9 mouse cellular contexts compared by ENCODE assay signal in the genomic region with DNA sequence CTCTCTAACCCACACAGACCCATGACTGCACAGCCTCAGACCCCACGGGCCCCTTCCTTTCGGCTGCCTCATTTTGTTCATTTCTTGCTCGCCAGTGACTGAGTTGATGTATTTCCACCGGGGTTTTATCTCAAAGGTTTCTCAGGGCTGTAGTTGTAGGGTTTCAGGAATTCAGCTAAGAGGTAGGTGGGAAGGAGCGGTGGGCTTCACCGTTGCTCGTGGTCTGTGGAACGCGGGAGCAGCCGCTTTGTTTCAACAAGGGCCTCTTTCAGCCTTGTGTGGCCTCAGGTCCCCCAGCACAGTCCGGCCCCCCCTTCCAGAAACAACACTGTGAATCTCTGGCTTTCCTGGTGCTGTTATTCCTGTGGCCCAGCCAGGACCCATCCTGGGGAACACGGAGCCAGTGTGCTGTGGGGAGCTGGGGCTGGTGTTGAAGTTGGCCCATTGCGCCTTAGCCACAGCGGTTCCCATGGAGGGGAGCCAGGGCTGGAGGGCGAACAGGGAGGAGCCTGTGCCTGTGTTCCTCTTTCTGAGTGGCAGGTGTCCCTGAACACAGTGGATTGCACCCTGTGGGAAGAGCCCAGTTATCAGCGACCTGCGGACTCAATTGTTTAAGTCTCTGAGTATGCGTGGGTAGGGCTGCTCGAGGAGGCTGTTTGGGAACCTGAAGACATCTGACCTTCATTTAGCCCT.
DNase-seq lines count a peak whose midpoint lies in the region; ATAC-seq lines count a peak whose summit lies in the region.
"Had no signal": no experiment of that assay in that cellular context is flagged by ENCODE, and none has a peak within 500 bp of the region (broad histone marks: within the 10 kb centered on the region; RNA-seq: fewer than 3 reads in every experiment).

No protein-coding gene starts in this region.

- intact Hi-C loops in heart, postnatal 25 days (cut with DNase I), result no loop called here

- H3K9ac ChIP-seq in neural tube, embryonic 14.5 days (replicated peaks; ENCODE audit: low read depth, low read length), result no peak overlapping the region
- H3K9ac ChIP-seq in neural tube, embryonic 15.5 days (replicated peaks), result no peak overlapping the region
- H3K9ac ChIP-seq in embryonic facial prominence, embryonic 13.5 days, result no peak overlapping the region
- no peak overlapping the region for H3K9ac ChIP-seq in stomach, embryonic 16.5 days (ENCODE audit: low read length)
- H3K9ac ChIP-seq: liver, embryonic 14.5 days had no signal

- H3K4me3 ChIP-seq in neural tube, embryonic 14.5 days (ENCODE audit: low read depth, low read length), result no peak overlapping the region
- H3K4me3 ChIP-seq in neural tube, embryonic 15.5 days (replicated peaks), result no peak overlapping the region
- no peak overlapping the region for H3K4me3 ChIP-seq in embryonic facial prominence, embryonic 13.5 days
- H3K4me3 ChIP-seq in stomach, embryonic 16.5 days (replicated peaks; ENCODE audit: low read length), result no peak overlapping the region

- H3K27ac ChIP-seq in neural tube, embryonic 14.5 days (ENCODE audit: low read depth, low read length), result no peak overlapping the region
- H3K27ac ChIP-seq in neural tube, embryonic 15.5 days (replicated peaks), result no peak overlapping the region
- H3K27ac ChIP-seq in embryonic facial prominence, embryonic 13.5 days, result peak overlapping the region; percentile 57; the same call in 1 of the 2 replicates
- no peak overlapping the region for H3K27ac ChIP-seq in stomach, embryonic 16.5 days (ENCODE audit: low read length)
- H3K27ac ChIP-seq: liver, embryonic 14.5 days had no signal

- no peaks in the 10 kb centered on the region for H3K36me3 ChIP-seq in neural tube, embryonic 14.5 days (ENCODE audit: control insufficient read depth, insufficient read depth, low read length)
- no peaks in the 10 kb centered on the region for H3K36me3 ChIP-seq in neural tube, embryonic 15.5 days
- H3K36me3 ChIP-seq in embryonic facial prominence, embryonic 13.5 days, result no peaks in the 10 kb centered on the region
- H3K36me3 ChIP-seq in stomach, embryonic 16.5 days (ENCODE audit: control insufficient read depth, insufficient read depth, low read length), result no peaks in the 10 kb centered on the region

- peak; percentile 50 for DNase-seq in heart, postnatal 25 days (ENCODE audit: low spot score)
- no peak for DNase-seq in adipocyte (ENCODE audit: low spot score)
- no peak for DNase-seq in embryo, embryonic 9.5 days (ENCODE audit: extremely low spot score)
- DNase-seq: gastrocnemius, postnatal 36 days had no signal

- WGBS in neural tube, embryonic 14.5 days, result 76% methylated on average over 19 of the region's 19 CpGs
- 78% methylated on average over 19 of the region's 19 CpGs for WGBS in neural tube, embryonic 15.5 days
- 72% methylated on average over 19 of the region's 19 CpGs for WGBS in embryonic facial prominence, embryonic 13.5 days
- 66% methylated on average over 19 of the region's 19 CpGs for WGBS in stomach, embryonic 16.5 days

- no peaks in the 10 kb centered on the region for H3K4me1 ChIP-seq in neural tube, embryonic 14.5 days (ENCODE audit: control insufficient read depth, insufficient read depth, low read length)
- H3K4me1 ChIP-seq in neural tube, embryonic 15.5 days, result peaks cover 3% of the 10 kb centered on the region; the same call in 1 of the 2 replicates
- peaks cover 16% of the 10 kb centered on the region; the same call in 1 of the 2 replicates for H3K4me1 ChIP-seq in embryonic facial prominence, embryonic 13.5 days
- H3K4me1 ChIP-seq in stomach, embryonic 16.5 days (ENCODE audit: control insufficient read depth, insufficient read depth, low read length), result peaks cover 14% of the 10 kb centered on the region; the same call in 1 of the 2 replicates

- H3K27me3 ChIP-seq in neural tube, embryonic 14.5 days (ENCODE audit: control insufficient read depth, insufficient read depth, low read length), result no peaks in the 10 kb centered on the region
- no peaks in the 10 kb centered on the region for H3K27me3 ChIP-seq in neural tube, embryonic 15.5 days (replicated peaks)
- H3K27me3 ChIP-seq in embryonic facial prominence, embryonic 13.5 days, result no peaks in the 10 kb centered on the region
- no peaks in the 10 kb centered on the region for H3K27me3 ChIP-seq in stomach, embryonic 16.5 days (ENCODE audit: control insufficient read depth, insufficient read depth, low read length)

- no peak overlapping the region for H3K4me2 ChIP-seq in neural tube, embryonic 14.5 days (ENCODE audit: low read depth, low read length)
- H3K4me2 ChIP-seq in neural tube, embryonic 15.5 days, result no peak overlapping the region
- H3K4me2 ChIP-seq in embryonic facial prominence, embryonic 13.5 days, result no peak overlapping the region
- no peak overlapping the region for H3K4me2 ChIP-seq in stomach, embryonic 16.5 days (ENCODE audit: low read depth, low read length)

- no peaks in the 10 kb centered on the region for H3K9me3 ChIP-seq in neural tube, embryonic 14.5 days (ENCODE audit: control insufficient read depth, low read length)
- H3K9me3 ChIP-seq in neural tube, embryonic 15.5 days (replicated peaks), result no peaks in the 10 kb centered on the region
- H3K9me3 ChIP-seq in embryonic facial prominence, embryonic 13.5 days, result no peaks in the 10 kb centered on the region
- H3K9me3 ChIP-seq in stomach, embryonic 16.5 days (replicated peaks; ENCODE audit: control insufficient read depth, low read length), result no peaks in the 10 kb centered on the region

- peak; percentile 41; the same call in 1 of the 2 replicates for ATAC-seq in neural tube, embryonic 14.5 days (ENCODE audit: low read depth)
- no peak for ATAC-seq in neural tube, embryonic 15.5 days (ENCODE audit: low FRiP score)
- peak; percentile 43; the same call in 1 of the 2 replicates for ATAC-seq in embryonic facial prominence, embryonic 13.5 days (ENCODE audit: insufficient number of reproducible peaks, insufficient read depth, low FRiP score, low TSS enrichment, low read depth)
- ATAC-seq in stomach, embryonic 16.5 days (ENCODE audit: insufficient read depth, low FRiP score), result peak; percentile 59; the same call in 1 of the 2 replicates
